Mouse (Mus musculus) heart, embryonic 15.5 days (tissue): ENCODE results near the gene Dnajb1. TPM values are rescaled to one million over a fixed set of nuclear protein-coding genes. Genes with fewer than 3 reads are reported as not detected.
"Not testable (repeated sequence)": the region's sequence is repeated elsewhere in the genome, so short reads cannot be mapped to it uniquely, and the experiment has no call there.

Source experiments
- ATAC-seq: fragments of 200-750 bp; cut with Nextera tagmentation; replicated peaks from 2 replicates; pipeline ENCODE4 v1.8.0; 2017; ENCODE audit warnings: low read depth, moderate TSS enrichment; ENCODE audit not compliant: insufficient number of reproducible peaks, insufficient read depth, low FRiP score
- H3K27ac ChIP-seq: fragments of 300-500 bp; sonication (generic); 2 replicates; pipeline ENCODE4 v1.5.1; 2015; ENCODE audit warnings: mild to moderate bottlenecking, inconsistent platforms
- H3K27me3 ChIP-seq: fragments of 300-500 bp; sonication (generic); 2 replicates; pipeline ENCODE4 v1.6.1; 2015; ENCODE audit warnings: inconsistent platforms
- H3K36me3 ChIP-seq: fragments of 300-500 bp; sonication (generic); 2 replicates; pipeline ENCODE4 v1.6.1; 2015; ENCODE audit warnings: mild to moderate bottlenecking, inconsistent platforms
- H3K4me1 ChIP-seq: fragments of 300-500 bp; sonication (generic); replicated peaks from 2 replicates; pipeline ENCODE4 v1.6.1; 2015; ENCODE audit warnings: inconsistent platforms
- H3K4me2 ChIP-seq: fragments of 300-500 bp; sonication (generic); 2 replicates; pipeline ENCODE4 v1.6.1; 2015; ENCODE audit warnings: inconsistent platforms, mild to moderate bottlenecking, moderate library complexity
- H3K4me3 ChIP-seq: fragments of 300-500 bp; sonication (generic); 2 replicates; pipeline ENCODE4 v1.5.1; 2015; ENCODE audit warnings: mild to moderate bottlenecking, inconsistent platforms
- H3K9ac ChIP-seq: fragments of 300-500 bp; sonication (generic); 2 replicates; pipeline ENCODE4 v1.6.1; 2015; ENCODE audit warnings: mild to moderate bottlenecking, inconsistent platforms
- H3K9me3 ChIP-seq: fragments of 300-500 bp; sonication (generic); replicated peaks from 2 replicates; pipeline ENCODE4 v1.6.1; 2016; ENCODE audit warnings: inconsistent platforms
- WGBS: fragments of 180-500 bp; shearing (Covaris S2); methylation state at CpG from one replicate; pipeline ENCODE4 v1.1.7; 2015; ENCODE audit warnings: mixed read lengths; 5-methylcytosine and 5-hydroxymethylcytosine counted together
- polyA plus RNA-seq: library from polyadenylated mRNA; unstranded; fragments of >200 nt; fragmentation: Nextera tagmentation; extraction: Ambion mirVana; gene quantifications from 2 replicates; pipeline ENCODE4 v1.2.1, GENCODE M21; 2015

Dnajb1 gene
- polyA plus RNA-seq, 1 experiment from 2014 or later = 36.7 TPM

- not testable (repeated sequence) for H3K27ac ChIP-seq, H3K9me3 ChIP-seq, H3K9ac ChIP-seq, H3K27me3 ChIP-seq, ATAC-seq, H3K4me2 ChIP-seq, H3K4me3 ChIP-seq
- peaks cover 26% of the 10 kb centered on the region for H3K36me3 ChIP-seq
- H3K4me1 ChIP-seq = peaks cover 52% of the 10 kb centered on the region
- 89% methylated on average over 7 of the region's 7 CpGs for WGBS
These were observed 37.0 kb upstream of the Dnajb1 start for GRCm38 (mm10) chr8:83571001-83571340.

DNA sequence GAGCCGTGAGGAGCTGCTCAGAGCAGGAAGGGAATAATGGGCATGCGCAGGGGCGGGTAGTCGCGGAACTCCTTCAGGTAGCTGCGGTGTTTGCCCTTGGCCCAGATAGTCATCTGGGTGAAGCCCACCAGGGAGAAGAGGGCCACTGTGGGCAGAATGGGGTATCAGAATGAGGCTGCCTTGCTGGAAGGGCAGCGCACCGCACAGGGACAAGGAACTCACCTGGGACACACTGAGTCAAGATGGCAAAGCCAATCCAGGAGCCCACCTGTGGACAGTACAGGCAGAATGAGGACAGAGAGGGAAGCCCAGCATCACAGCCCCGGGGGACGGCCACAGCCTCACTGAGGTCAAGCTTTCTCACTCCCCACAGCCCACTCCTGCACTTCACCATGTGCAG lies 36.2 kb upstream of the Dnajb1 start:
- 91% methylated on average over 10 of the region's 10 CpGs for WGBS
- Histone ChIP-seq H3K36me3 (peaks cover 26% of the 10 kb centered on the region), H3K4me3 (no peak overlapping the region), H3K9me3 (no peaks in the 10 kb centered on the region), H3K4me2 (no peak overlapping the region), H3K27me3 (no peaks in the 10 kb centered on the region), H3K4me1 (peaks cover 58% of the 10 kb centered on the region), H3K9ac (no peak overlapping the region), H3K27ac (no peak overlapping the region)
- no peak for ATAC-seq

GRCm38 (mm10) chr8:83572246-83572812 lies 35.7 kb upstream of the Dnajb1 start:
- no peaks in the 10 kb centered on the region for H3K27me3 ChIP-seq
- H3K27ac ChIP-seq = no peak overlapping the region
- peaks cover 26% of the 10 kb centered on the region for H3K36me3 ChIP-seq
- no peak overlapping the region for H3K4me3 ChIP-seq
- H3K4me2 ChIP-seq = no peak overlapping the region
- no peak overlapping the region for H3K9ac ChIP-seq
- no peak for ATAC-seq
- H3K4me1 ChIP-seq = peaks cover 62% of the 10 kb centered on the region
- 79% methylated on average over 5 of the region's 5 CpGs for WGBS
- no peaks in the 10 kb centered on the region for H3K9me3 ChIP-seq

GRCm38 (mm10) chr8:83573140-83573875 lies 34.7 kb upstream of the Dnajb1 start:
- H3K27ac ChIP-seq = peak overlapping the region; percentile 97
- H3K36me3 ChIP-seq = peaks cover 26% of the 10 kb centered on the region
- H3K4me3 ChIP-seq = no peak overlapping the region
- H3K27me3 ChIP-seq = no peaks in the 10 kb centered on the region
- no peaks in the 10 kb centered on the region for H3K9me3 ChIP-seq
- H3K4me2 ChIP-seq = no peak overlapping the region
- 59% methylated on average over 18 of the region's 18 CpGs for WGBS
- H3K9ac ChIP-seq = peak overlapping the region; percentile 14; the same call in 1 of the 2 replicates
- H3K4me1 ChIP-seq = peaks cover 60% of the 10 kb centered on the region
- no peak for ATAC-seq

GRCm38 (mm10) chr8:83574631-83575315 lies 33.2 kb upstream of the Dnajb1 start:
- H3K27ac ChIP-seq = peak overlapping the region; percentile 97
- peak overlapping the region; percentile 14 for H3K9ac ChIP-seq
- H3K9me3 ChIP-seq = no peaks in the 10 kb centered on the region
- ATAC-seq = no peak
- H3K4me3 ChIP-seq = no peak overlapping the region
- peaks cover 67% of the 10 kb centered on the region for H3K4me1 ChIP-seq
- H3K27me3 ChIP-seq = no peaks in the 10 kb centered on the region
- H3K36me3 ChIP-seq = peaks cover 23% of the 10 kb centered on the region
- 60% methylated on average over 15 of the region's 15 CpGs for WGBS
- H3K4me2 ChIP-seq = no peak overlapping the region

GRCm38 (mm10) chr8:83575561-83576515 lies 32.2 kb upstream of the Dnajb1 start:
- Histone ChIP-seq H3K9me3 (no peaks in the 10 kb centered on the region), H3K9ac (peak overlapping the region; percentile 35), H3K4me3 (peak overlapping the region; percentile 22), H3K27me3 (no peaks in the 10 kb centered on the region), H3K4me1 (peaks cover 76% of the 10 kb centered on the region), H3K4me2 (peak overlapping the region; percentile 48), H3K27ac (peak overlapping the region; percentile 97), H3K36me3 (peaks cover 17% of the 10 kb centered on the region)
- WGBS = 51% methylated on average over 17 of the region's 17 CpGs
- ATAC-seq = peak; percentile 30

- no peaks in the 10 kb centered on the region for H3K27me3 ChIP-seq
- peaks cover 78% of the 10 kb centered on the region for H3K4me1 ChIP-seq
- H3K4me2 ChIP-seq = peak overlapping the region; percentile 48
- peak overlapping the region; percentile 22; the same call in 1 of the 2 replicates for H3K4me3 ChIP-seq
- no peak for ATAC-seq
- peak overlapping the region; percentile 97 for H3K27ac ChIP-seq
- peak overlapping the region; percentile 47 for H3K9ac ChIP-seq
- H3K9me3 ChIP-seq = no peaks in the 10 kb centered on the region
- WGBS = 28% methylated on average over 3 of the region's 4 CpGs
- peaks cover 12% of the 10 kb centered on the region for H3K36me3 ChIP-seq
These were observed 31.5 kb upstream of the Dnajb1 start for GRCm38 (mm10) chr8:83576516-83576895.

- Histone ChIP-seq H3K27me3 (no peaks in the 10 kb centered on the region), H3K9ac (peak overlapping the region; percentile 47), H3K4me3 (peak overlapping the region; percentile 12), H3K4me1 (peaks cover 79% of the 10 kb centered on the region), H3K4me2 (peak overlapping the region; percentile 48), H3K27ac (peak overlapping the region; percentile 97), H3K36me3 (peaks cover 7% of the 10 kb centered on the region), H3K9me3 (no peaks in the 10 kb centered on the region)
- no peak for ATAC-seq
- WGBS = 51% methylated on average over 4 of the region's 4 CpGs
These were observed 31.1 kb upstream of the Dnajb1 start for GRCm38 (mm10) chr8:83576921-83577320.

DNA sequence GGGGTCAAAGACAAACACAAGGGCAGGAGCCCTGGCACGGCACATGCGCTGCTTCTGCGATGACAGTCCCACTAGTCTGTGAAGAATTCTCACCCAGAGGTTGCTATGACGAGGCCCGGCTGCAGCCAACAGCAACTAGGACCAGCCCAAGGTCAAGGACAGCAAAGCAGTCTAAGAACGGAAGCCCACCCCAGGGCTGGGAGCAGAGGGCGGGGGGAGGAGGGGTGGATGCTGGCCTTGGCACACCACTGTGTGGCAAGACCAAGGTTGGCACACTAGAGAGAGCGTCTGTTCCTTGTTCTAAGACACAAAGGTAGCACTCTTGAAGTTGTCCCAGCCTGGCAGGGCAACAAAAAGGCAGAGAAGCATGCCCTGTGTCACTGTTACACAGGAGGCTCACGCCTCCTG lies 30.6 kb upstream of the Dnajb1 start:
- no peak overlapping the region for H3K4me3 ChIP-seq
- peak overlapping the region; percentile 97 for H3K27ac ChIP-seq
- peak overlapping the region; percentile 48 for H3K4me2 ChIP-seq
- no peaks in the 10 kb centered on the region for H3K9me3 ChIP-seq
- H3K4me1 ChIP-seq = peaks cover 84% of the 10 kb centered on the region
- peak; percentile 54 for ATAC-seq
- 0 out of 2 replicates have a peak overlapping the region, but pooled peaks have one; percentile 47 for H3K9ac ChIP-seq
- 34% methylated on average over 9 of the region's 9 CpGs for WGBS
- H3K27me3 ChIP-seq = no peaks in the 10 kb centered on the region
- H3K36me3 ChIP-seq = peaks cover 4% of the 10 kb centered on the region

DNA sequence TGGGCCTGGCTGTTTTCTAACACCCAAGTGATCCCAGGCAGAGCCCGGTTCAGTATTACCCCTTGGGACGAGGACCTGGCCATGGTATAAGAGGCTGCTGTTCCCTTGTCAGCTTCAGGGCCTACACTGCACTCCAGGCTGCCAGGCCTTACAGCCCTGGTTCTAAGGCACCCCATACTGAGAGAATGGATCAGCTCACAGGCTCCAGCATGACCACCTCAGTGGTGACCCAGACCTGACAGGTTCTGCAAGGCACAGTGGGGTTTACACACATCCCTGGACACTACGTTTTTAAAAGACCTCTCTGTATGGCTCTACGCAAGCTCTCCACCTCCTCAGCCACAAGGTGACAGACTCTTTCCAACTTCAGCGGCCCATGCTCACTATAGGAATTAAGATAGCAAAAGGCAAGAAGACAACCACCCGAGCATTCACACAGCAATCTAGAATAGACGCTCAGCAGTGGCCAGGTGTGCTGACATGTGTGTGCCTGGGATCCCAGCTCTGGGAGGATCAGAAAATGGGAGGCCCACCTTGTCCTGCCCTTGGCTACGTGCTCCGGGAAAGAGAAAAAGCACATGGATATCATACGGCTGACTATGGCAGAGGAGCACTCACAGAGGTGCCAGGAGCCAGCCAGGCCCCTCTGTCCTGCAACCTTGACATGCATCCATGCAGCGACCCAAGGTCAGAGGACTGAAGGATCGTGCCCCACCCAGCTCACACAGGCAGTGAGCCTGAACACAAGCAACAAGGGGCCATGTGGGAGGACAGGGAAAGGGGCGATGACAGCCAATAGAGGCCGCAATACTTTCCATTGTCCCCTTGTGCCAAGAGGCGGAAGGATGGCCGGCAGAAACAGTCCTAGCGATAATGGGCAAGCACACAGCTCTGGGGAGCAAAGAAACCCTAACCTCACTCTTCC lies 29.6 kb upstream of the Dnajb1 start:
- no peaks in the 10 kb centered on the region for H3K27me3 ChIP-seq
- H3K27ac ChIP-seq = peak overlapping the region; percentile 97
- H3K4me1 ChIP-seq = peaks cover 79% of the 10 kb centered on the region
- 46% methylated on average over 17 of the region's 17 CpGs for WGBS
- no peaks in the 10 kb centered on the region for H3K9me3 ChIP-seq
- peak; percentile 51 for ATAC-seq
- no peak overlapping the region for H3K4me3 ChIP-seq
- peak overlapping the region; percentile 19 for H3K4me2 ChIP-seq
- H3K9ac ChIP-seq = peak overlapping the region; percentile 40
- H3K36me3 ChIP-seq = 0 out of 2 replicates have a peak, but pooled peaks cover 3% of the 10 kb centered on the region
